Mouse (Mus musculus): ENCODE data around the gene Igf1r.

DNA sequence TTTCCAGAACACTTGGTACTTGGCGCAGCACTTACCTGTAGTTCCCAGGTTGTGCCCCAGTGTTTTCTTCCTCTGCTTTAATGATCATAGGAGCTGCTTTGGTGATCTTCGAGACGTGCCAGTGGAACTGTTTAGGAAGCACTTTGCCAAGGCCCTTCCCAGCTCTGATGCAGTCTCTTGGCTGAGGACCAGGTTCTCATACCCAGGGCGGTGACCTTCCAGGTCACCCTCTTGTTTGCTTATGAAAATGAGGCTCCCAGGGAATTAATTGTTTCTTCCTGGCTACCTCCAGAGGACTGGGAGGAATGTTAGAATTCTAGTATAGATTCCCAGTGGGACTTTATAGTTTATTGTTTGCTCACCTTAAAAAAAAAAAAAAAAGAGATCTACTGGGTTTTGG is 72.0 kb downstream of the Igf1r start:
- no peak for TF ChIP-seq POLR2A (IDR thresholded peaks at IDR 0.05; ENCODE audit: extremely low read depth, insufficient read depth, low read length)
- TF ChIP-seq CTCF (IDR thresholded peaks at IDR 0.05; ENCODE audit: extremely low read depth, insufficient read depth, low read length) = no peak

All from cortical plate, adult 2 months (tissue).